Mouse (Mus musculus) heart, postnatal 25 days (tissue): ENCODE measurements around the gene Vav1. TPM values are rescaled to one million over a fixed set of nuclear protein-coding genes. Genes with fewer than 3 reads are reported as not detected.

Experiments used
- total RNA-seq, 2 experiments: library from RNA; stranded (reverse); gene quantifications; 2 replicates each; pipeline ENCODE4 v1.2.3; 2021

Gene Vav1
- total RNA-seq, 2 experiments from 2014 or later = 1.5 to 1.7 TPM

Other genes starting within 250 kb of the Vav1 start
- gene Khsrp, start 247.6 kb upstream of the Vav1 start, total RNA-seq = 10 to 100 TPM; 44.8 to 44.9 TPM
- gene Slc25a41, start 237.4 kb upstream of the Vav1 start, total RNA-seq = not detected
- under 1 TPM in 1 of 2 experiments, not detected in 1; 0.78 TPM for gene Crb3, start 220.0 kb upstream of the Vav1 start, total RNA-seq
- 10 to 100 TPM; 65.1 to 75.0 TPM for gene Slc25a23, start 219.2 kb upstream of the Vav1 start, total RNA-seq
- gene Dennd1c, start 200.6 kb upstream of the Vav1 start, total RNA-seq = 1 to 10 TPM in 1 of 2 experiments, under 1 TPM in 1; 0.96 to 2.1 TPM
- 1 to 10 TPM; 3.2 to 3.3 TPM for gene Tubb4a, start 191.3 kb upstream of the Vav1 start, total RNA-seq
- under 1 TPM; 0.28 to 0.57 TPM for gene Tnfsf9, start 173.8 kb upstream of the Vav1 start, total RNA-seq
- gene Cd70, start 129.3 kb upstream of the Vav1 start, total RNA-seq = not detected
- gene Tnfsf14, start 84.9 kb upstream of the Vav1 start, total RNA-seq = not detected
- 10 to 100 TPM; 47.1 to 80.7 TPM for gene C3, start 51.0 kb upstream of the Vav1 start, total RNA-seq
- 10 to 100 TPM; 26.1 to 29.5 TPM for gene Gpr108, start 30.7 kb upstream of the Vav1 start, total RNA-seq
- 100 to 1,000 TPM in 1 of 2 experiments, 10 to 100 TPM in 1; 90.6 to 107 TPM for gene Trip10, start 29.6 kb upstream of the Vav1 start, total RNA-seq
- 10 to 100 TPM in 1 of 2 experiments, 1 to 10 TPM in 1; 8.7 to 10.1 TPM for gene Adgre1, start 79.6 kb downstream of the Vav1 start, total RNA-seq